Mouse (Mus musculus) left cerebral cortex, postnatal 14 days (tissue): Measurements from ENCODE around the gene Pard3. TPM values are rescaled to one million over a fixed set of nuclear protein-coding genes. Genes with fewer than 3 reads are reported as not detected.

Experiments used
- DNase-seq, 2 experiments: peaks; one replicate each; pipeline ENCODE4 v3.0.0; 2021 to 2022; ENCODE audit warnings: low spot score in 2 of 2, mixed read lengths in 1 of 2
- intact Hi-C: fragments of 180-260 bp; cut with DNase I; formaldehyde crosslinking; loops from one replicate; pipeline ENCODE4 v1.15.1; 2025
- total RNA-seq, 2 experiments: library from RNA; stranded (reverse); gene quantifications; 2 replicates each; pipeline ENCODE4 v1.2.3; 2021

Pard3 gene
- total RNA-seq, 2 experiments from 2014 or later = 12.0 to 13.2 TPM

GRCm38 (mm10) chr8:127194786-127195407 lies 131.2 kb downstream of the Pard3 start:
- no peak for DNase-seq
- intact Hi-C loops = loop anchor here (5.0 to 10.0 kb wide), 3 partner anchors 230 to 1357 kb away; no protein-coding TSS in a partner anchor

- no peak for DNase-seq
- intact Hi-C loops = loop anchor here (10.0 kb wide), 2 partner anchors 228 to 388 kb away; no protein-coding TSS in a partner anchor
Observed at GRCm38 (mm10) chr8:127196505-127197265, 133.0 kb downstream of the Pard3 start.

- DNase-seq = no peak
- intact Hi-C loops = no loop called here
Observed at GRCm38 (mm10) chr8:127207455-127207854, 143.8 kb downstream of the Pard3 start.

GRCm38 (mm10) chr8:127210621-127211020 lies 146.9 kb downstream of the Pard3 start:
- DNase-seq = no peak
- intact Hi-C loops = no loop called here

- DNase-seq = no peak
- intact Hi-C loops = no loop called here
Observed at GRCm38 (mm10) chr8:127214338-127214737, 150.6 kb downstream of the Pard3 start.

- intact Hi-C loops = no loop called here
- peak in 1 of 2 experiments; percentile 19 for DNase-seq
Observed at GRCm38 (mm10) chr8:127214748-127215433, 151.2 kb downstream of the Pard3 start.

- no peak for DNase-seq
- intact Hi-C loops = no loop called here
Observed at GRCm38 (mm10) chr8:127220206-127220605, 156.5 kb downstream of the Pard3 start.

GRCm38 (mm10) chr8:127220615-127221014 lies 156.9 kb downstream of the Pard3 start:
- DNase-seq = no peak
- intact Hi-C loops = no loop called here

GRCm38 (mm10) chr8:127222361-127222760 lies 158.7 kb downstream of the Pard3 start:
- intact Hi-C loops = no loop called here
- DNase-seq = no peak

GRCm38 (mm10) chr8:127226996-127227395 lies 163.3 kb downstream of the Pard3 start:
- intact Hi-C loops = no loop called here
- DNase-seq = no peak

GRCm38 (mm10) chr8:127227407-127227806 lies 163.7 kb downstream of the Pard3 start:
- intact Hi-C loops = no loop called here
- peak; percentile 6 to 10 for DNase-seq

GRCm38 (mm10) chr8:127229325-127230232 lies 165.9 kb downstream of the Pard3 start:
- no peak for DNase-seq
- intact Hi-C loops = no loop called here

GRCm38 (mm10) chr8:127230233-127230595 lies 166.5 kb downstream of the Pard3 start:
- intact Hi-C loops = no loop called here
- DNase-seq = no peak

- DNase-seq = no peak
- intact Hi-C loops = no loop called here
Observed at GRCm38 (mm10) chr8:127243351-127243750, 179.7 kb downstream of the Pard3 start.

- no peak for DNase-seq
- intact Hi-C loops = no loop called here
Observed at GRCm38 (mm10) chr8:127243841-127244240, 180.1 kb downstream of the Pard3 start.

GRCm38 (mm10) chr8:127250746-127251145 lies 187.1 kb downstream of the Pard3 start:
- intact Hi-C loops = no loop called here
- no peak for DNase-seq

GRCm38 (mm10) chr8:127251476-127251875 lies 187.8 kb downstream of the Pard3 start:
- no peak for DNase-seq
- intact Hi-C loops = no loop called here

- intact Hi-C loops = no loop called here
- no peak for DNase-seq
Observed at GRCm38 (mm10) chr8:127251985-127252384, 188.3 kb downstream of the Pard3 start.

- intact Hi-C loops = no loop called here
- peak; percentile 4 to 11 for DNase-seq
Observed at GRCm38 (mm10) chr8:127254625-127255024, 190.9 kb downstream of the Pard3 start.
